Mouse (Mus musculus): ENCODE measurements around the gene Pabpn1.

Gene Pabpn1

DNA sequence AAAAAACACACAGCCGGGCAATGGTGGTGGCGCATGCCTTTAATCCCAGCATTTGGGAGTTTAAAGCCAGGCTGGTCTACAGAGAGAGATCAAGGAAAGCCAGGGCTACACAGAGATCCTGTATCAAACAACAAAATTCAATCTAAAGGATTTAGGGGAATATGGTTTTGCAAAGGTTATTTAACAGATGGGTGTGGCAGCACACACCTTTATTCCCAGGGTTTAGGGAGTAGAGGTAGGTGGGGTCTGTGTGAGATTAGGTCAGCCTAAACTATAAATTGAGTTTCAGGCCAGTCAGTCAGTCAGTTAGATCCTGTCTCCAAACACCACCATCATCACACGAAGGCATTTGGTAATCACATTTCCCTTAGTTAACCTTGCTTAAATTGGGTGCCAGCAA is at the start of gene Pabpn1:
Gene Pabpn1, plus strand, starts transcription at position 301 of the 400 bp plus-strand sequence.
- DNase-seq: no peak

GRCm38 (mm10) chr14:54843461-54843860 is 48.8 kb upstream of the Pabpn1 start:
- DNase-seq: peak; percentile 21 to 43

- DNase-seq: no peak
These were observed 36.6 kb upstream of the Pabpn1 start for GRCm38 (mm10) chr14:54855726-54856125.

- DNase-seq: no peak
These were observed 35.6 kb upstream of the Pabpn1 start for GRCm38 (mm10) chr14:54856703-54857102.

DNA sequence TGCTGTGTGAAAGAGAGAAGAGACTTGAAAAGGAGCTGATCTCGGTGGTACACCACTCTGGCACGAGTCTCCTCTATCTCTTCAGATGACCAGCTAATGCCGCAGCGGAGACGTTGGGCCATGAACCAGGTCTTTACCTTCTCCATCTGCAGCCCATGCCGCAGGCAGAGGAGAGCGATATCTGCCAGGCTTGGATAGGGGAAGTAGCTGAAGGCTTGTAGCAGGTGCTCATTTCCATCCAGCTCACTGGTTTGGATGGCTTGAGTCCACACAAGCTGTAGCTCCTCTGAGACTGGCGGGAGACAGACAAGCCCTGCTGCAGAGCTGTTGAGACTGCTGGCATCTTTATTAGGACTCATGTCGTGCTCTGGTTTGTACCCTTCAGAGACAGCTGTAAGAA is 34.4 kb upstream of the Pabpn1 start:
- DNase-seq: peak; percentile 81 to 83

DNA sequence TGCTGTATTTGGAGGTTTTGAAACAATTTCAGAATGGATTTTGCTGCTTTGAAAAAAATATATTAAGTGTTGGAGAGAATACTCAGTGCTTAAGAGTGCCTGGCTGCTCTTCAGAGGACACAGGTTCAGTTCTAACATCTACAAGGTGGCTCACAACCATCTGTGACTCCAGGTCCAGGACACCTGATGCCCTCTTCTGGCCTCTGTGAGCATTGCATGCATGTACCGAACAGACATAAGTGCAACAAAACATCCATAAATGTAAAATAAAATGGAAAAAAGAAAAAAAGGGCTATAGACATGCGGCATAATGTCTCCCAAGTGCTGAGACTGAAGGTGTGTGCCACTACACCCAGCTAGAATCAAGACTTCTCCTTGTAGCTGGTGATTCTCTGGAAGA is 31.8 kb upstream of the Pabpn1 start:
- peak; percentile 84 to 88 for DNase-seq

DNA sequence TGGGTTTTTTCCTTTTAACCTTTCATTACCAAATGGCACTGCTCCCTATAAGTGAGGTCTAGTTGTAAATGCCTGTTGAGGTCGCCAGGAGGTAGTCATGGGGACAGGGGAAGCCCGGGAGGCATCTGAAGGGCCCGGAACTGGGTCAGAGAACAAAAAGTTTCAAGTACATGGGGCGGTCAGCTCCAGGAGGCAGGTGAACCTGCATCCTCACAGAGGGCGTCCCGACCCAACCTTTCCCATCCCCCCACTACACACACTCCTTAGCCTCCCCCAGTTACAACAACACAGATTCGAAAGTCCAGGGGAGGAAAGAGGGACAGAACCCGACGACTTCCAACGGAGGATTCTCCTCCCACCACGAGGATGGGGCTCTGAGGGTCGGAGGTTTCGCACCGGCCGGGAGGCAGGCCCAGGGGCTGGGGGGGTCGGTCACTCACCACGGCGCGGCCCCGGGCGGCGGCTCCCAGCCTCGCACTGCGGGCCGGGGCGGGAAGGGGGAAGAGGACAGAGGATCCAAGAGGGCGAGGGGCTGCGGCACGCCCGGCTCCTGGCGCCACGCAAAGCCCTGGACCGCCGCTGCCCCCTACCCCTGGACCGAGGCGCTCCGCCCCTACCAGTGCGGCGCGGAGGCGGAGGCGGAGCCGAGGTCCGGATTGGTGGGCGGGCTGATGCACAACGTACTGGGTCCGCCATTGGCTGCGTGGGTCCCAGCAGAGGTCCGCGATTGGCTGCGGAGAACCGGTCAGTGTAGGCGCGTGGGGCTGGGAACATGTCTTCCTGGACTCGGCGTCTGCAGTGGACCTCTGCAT is 28.6 kb upstream of the Pabpn1 start:
- peak; percentile 95 to 96 for DNase-seq

- DNase-seq: no peak
These were observed 27.8 kb upstream of the Pabpn1 start for GRCm38 (mm10) chr14:54864313-54865036.

- no peak for DNase-seq
These were observed 26.7 kb upstream of the Pabpn1 start for GRCm38 (mm10) chr14:54865626-54866025.

- DNase-seq: no peak
These were observed 26.0 kb upstream of the Pabpn1 start for GRCm38 (mm10) chr14:54866268-54866667.

- peak in 1 of 2 experiments; percentile 63 for DNase-seq
These were observed 25.4 kb upstream of the Pabpn1 start for GRCm38 (mm10) chr14:54866936-54867335.

DNA sequence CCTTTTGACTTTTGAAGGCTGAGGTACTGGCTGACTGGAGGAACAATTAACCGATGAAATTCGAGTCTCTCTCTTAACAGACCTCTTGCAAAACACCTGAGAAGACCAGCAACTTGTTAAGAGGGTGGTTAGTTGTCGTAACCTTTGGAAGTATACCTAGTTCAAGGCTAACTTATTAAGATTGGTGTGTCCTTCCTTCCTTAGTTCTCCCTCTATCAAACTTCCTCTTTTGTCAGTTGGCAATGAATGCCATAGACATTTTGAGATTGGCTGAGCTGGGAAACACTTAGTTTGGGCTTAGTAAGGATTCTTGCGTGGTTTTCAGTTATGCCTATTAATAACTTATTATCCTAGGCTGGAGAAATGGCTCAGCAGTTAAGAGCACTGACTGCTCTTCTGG is 24.3 kb upstream of the Pabpn1 start:
- no peak for DNase-seq

- DNase-seq: no peak
These were observed 21.4 kb upstream of the Pabpn1 start, which contains the start of gene Homez for GRCm38 (mm10) chr14:54870861-54871260. Homez (minus strand) TSS chr14:54870961.

DNA sequence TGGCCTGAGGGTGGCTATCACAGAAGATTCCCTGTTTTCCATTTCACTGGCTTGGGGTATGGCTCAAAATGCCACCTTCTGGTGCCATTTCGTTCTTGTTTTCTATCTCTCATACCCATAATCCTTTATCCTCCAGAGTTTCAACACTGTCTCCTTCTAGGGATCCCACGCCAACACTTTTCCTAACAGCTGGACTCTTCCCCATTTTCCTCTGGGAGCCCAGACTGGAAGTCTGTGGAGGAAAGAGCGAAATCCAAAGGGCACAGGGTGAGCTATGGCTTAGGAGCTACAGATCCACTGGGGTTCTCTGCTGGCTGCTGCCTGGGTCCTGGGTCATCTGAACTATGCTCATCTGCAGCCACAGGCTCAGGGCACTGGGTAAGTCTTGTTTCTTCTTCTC is 18.1 kb upstream of the Pabpn1 start:
- no peak for DNase-seq

DNA sequence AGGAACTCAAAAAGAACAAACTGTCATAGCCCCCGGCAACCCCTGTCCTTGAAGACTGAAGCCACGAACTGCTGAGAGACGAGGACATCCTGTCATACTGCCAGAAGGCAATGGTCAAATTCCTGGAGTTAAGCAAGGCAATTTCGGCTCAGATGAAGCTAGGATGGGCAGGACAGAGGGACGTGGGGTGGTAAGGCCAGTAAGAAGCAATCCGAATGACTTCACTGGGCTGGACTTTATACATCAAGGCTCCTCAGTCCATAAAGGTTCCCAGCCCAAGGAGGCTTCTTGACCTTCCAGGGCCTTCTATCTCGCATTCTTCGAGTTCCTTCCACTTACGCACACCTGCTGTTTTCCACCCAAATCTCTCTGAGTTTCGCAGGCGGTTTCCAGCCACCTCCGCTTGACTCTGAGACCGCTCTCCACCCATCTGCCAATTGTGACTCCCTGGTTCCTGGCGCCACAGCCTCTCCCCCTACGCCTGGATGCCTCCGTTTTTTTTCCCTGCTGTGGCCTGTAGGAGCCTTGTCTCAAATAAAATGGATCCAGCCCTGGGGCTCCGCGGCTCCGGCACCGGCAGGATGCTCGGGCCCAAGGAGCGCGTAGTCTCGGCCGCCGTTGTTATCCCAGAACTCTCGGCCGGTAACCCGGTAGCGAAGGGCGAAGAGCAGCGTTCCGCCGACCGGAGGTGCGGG is 16.3 kb upstream of the Pabpn1 start:
- DNase-seq: no peak

DNA sequence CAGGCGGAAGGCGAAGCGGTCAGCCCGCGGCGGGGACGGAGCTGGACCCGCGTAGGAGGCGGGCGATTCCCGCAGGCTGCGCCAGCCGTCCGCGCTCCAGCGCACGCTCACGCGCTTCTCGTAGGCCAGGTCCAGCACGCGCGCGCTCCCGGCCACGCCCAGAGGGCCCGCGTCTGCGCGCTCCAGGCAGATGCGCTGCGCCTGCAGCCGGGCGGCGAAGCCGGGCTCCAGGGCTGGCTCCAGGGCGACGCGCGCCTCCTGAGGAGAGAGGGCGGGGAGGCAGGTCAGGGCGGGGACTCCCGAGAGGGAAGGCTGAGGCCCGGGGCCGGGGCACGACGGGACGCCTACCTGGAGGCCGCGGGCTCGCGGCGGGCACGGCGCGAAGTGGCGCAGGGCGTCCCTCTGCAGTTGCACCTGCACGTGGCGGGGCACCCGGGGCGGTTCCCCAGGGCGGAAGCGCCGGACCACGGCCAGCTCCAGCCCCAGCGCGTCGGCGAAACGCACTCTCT is 15.7 kb upstream of the Pabpn1 start:
- peak; percentile 94 to 97 for DNase-seq

- peak; percentile 84 to 87 for DNase-seq
These were observed 15.1 kb upstream of the Pabpn1 start, which contains the start of gene Ppp1r3e for GRCm38 (mm10) chr14:54877048-54877715. Ppp1r3e (minus strand) TSS chr14:54877550.

GRCm38 (mm10) chr14:54883154-54884021 is 8.9 kb upstream of the Pabpn1 start, which contains the start of the genes Bcl2l2 and Gm20521:
Bcl2l2 (plus strand) TSS chr14:54883377.
Gm20521 (plus strand) TSS chr14:54883441.
- peak; percentile 89 to 96 for DNase-seq

DNA sequence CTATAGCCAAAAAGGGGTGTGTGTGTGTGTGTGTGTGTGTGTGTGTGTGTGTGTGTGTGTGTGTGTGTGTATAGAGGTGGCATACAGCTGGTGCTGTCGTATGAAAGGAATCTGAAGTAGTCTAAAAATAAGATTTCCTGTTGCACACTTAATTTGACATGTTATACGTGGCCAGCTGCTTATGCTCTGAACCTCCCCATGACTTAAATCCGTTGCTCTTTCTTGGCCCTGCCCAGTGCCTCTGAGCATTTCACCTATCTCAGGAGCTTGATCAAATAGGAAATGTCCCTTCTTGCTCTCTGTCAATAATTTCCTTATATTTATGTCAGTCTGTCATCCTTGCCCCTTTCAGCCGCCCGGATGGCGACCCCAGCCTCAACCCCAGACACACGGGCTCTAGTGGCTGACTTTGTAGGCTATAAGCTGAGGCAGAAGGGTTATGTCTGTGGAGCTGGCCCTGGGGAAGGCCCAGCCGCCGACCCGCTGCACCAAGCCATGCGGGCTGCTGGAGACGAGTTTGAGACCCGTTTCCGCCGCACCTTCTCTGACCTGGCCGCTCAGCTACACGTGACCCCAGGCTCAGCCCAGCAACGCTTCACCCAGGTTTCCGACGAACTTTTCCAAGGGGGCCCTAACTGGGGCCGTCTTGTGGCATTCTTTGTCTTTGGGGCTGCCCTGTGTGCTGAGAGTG is 8.1 kb upstream of the Pabpn1 start:
- no peak for DNase-seq

DNA sequence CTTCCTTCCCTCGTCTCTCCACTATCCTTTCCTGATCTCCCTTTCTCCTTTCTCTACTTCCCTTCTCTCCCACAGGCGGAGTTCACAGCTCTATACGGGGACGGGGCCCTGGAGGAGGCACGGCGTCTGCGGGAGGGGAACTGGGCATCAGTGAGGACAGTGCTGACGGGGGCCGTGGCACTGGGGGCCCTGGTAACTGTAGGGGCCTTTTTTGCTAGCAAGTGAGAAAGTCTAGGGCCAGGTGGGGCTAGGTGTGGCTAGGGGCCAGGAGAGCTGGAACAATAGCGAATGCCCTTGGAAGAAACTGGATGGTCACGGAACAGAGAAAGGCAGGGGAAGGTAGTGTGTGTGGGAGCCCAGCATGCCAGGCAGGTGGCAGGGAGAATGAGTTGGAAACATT is 7.0 kb upstream of the Pabpn1 start:
- DNase-seq: no peak
